ENCODE assay signal across 9 mouse cellular contexts in genomic region chr5:91961370-91961769, GRCm38 (mm10). TPM values are rescaled to one million over a fixed set of nuclear protein-coding genes. Genes with fewer than 3 reads are reported as not detected.
DNase-seq lines count a peak whose midpoint lies in the region; ATAC-seq lines count a peak whose summit lies in the region.
"Had no signal": no experiment of that assay in that cellular context is flagged by ENCODE, and none has a peak within 500 bp of the region (broad histone marks: within the 10 kb centered on the region; RNA-seq: fewer than 3 reads in every experiment).

No protein-coding gene starts in this region.

- ATAC-seq in CD4-positive, CD25-positive, alpha-beta regulatory T cell, adult 4 months, result peak; percentile 43
- ATAC-seq in forebrain, embryonic 14.5 days, result no peak
- ATAC-seq in kidney, embryonic 14.5 days (ENCODE audit: low FRiP score, low TSS enrichment), result no peak

- H3K4me1 ChIP-seq in forebrain, embryonic 14.5 days (ENCODE audit: control insufficient read depth, insufficient read depth, low read length), result peaks cover 18% of the 10 kb centered on the region
- H3K4me1 ChIP-seq in kidney, embryonic 14.5 days (ENCODE audit: control insufficient read depth, insufficient read depth, low read length), result peaks cover 15% of the 10 kb centered on the region
- peaks cover 25% of the 10 kb centered on the region for H3K4me1 ChIP-seq in midbrain, embryonic 10.5 days

- H3K4me2 ChIP-seq in forebrain, embryonic 14.5 days (ENCODE audit: low read length), result peak overlapping the region; percentile 54
- peak overlapping the region; percentile 69 for H3K4me2 ChIP-seq in kidney, embryonic 14.5 days (replicated peaks; ENCODE audit: low read depth, low read length)

- no peak overlapping the region for H3K27ac ChIP-seq in forebrain, embryonic 14.5 days (ENCODE audit: low read depth, low read length)
- peak overlapping the region; percentile 95; the same call in 1 of the 2 replicates for H3K27ac ChIP-seq in kidney, embryonic 14.5 days (ENCODE audit: low read depth, low read length)
- H3K27ac ChIP-seq in midbrain, embryonic 10.5 days (replicated peaks), result no peak overlapping the region

- H3K36me3 ChIP-seq in forebrain, embryonic 14.5 days (ENCODE audit: control insufficient read depth, insufficient read depth, low read length), result peaks cover 12% of the 10 kb centered on the region
- peaks cover 14% of the 10 kb centered on the region for H3K36me3 ChIP-seq in kidney, embryonic 14.5 days (ENCODE audit: control insufficient read depth, insufficient read depth, low read length)
- peaks cover 17% of the 10 kb centered on the region for H3K36me3 ChIP-seq in midbrain, embryonic 10.5 days

- H3K9me3 ChIP-seq in forebrain, embryonic 14.5 days (replicated peaks; ENCODE audit: control insufficient read depth, low read length), result no peaks in the 10 kb centered on the region
- no peaks in the 10 kb centered on the region for H3K9me3 ChIP-seq in kidney, embryonic 14.5 days (ENCODE audit: control insufficient read depth, low read length)
- no peaks in the 10 kb centered on the region for H3K9me3 ChIP-seq in midbrain, embryonic 10.5 days (replicated peaks)

- H3K27me3 ChIP-seq in forebrain, embryonic 14.5 days (replicated peaks; ENCODE audit: control insufficient read depth, insufficient read depth, low read length), result no peaks in the 10 kb centered on the region
- no peaks in the 10 kb centered on the region for H3K27me3 ChIP-seq in kidney, embryonic 14.5 days (ENCODE audit: control insufficient read depth, insufficient read depth, low read length)
- H3K27me3 ChIP-seq in midbrain, embryonic 10.5 days (ENCODE audit: low read depth, poor library complexity, severe bottlenecking), result no peaks in the 10 kb centered on the region

- WGBS in forebrain, embryonic 14.5 days, result 94% methylated on average over 1 of the region's 1 CpGs
- 79% methylated on average over 1 of the region's 1 CpGs for WGBS in kidney, embryonic 14.5 days
- WGBS in midbrain, embryonic 10.5 days, result 74% methylated on average over 1 of the region's 1 CpGs

- peak overlapping the region; percentile 82 for H3K9ac ChIP-seq in forebrain, embryonic 14.5 days (ENCODE audit: low read length)
- peak overlapping the region; percentile 80; the same call in 1 of the 2 replicates for H3K9ac ChIP-seq in kidney, embryonic 14.5 days (ENCODE audit: low read depth, low read length)

- peak; percentile 74 for DNase-seq in A20 (ENCODE audit: low read depth, low spot score)
- DNase-seq in forebrain, embryonic 14.5 days (ENCODE audit: low spot score), result no peak
- DNase-seq in midbrain, embryonic 10.5 days (ENCODE audit: low spot score), result no peak
- no peak for DNase-seq in embryo, embryonic 10 days (ENCODE audit: low spot score)
- DNase-seq in cerebellum, postnatal 25 days, result no peak
- no peak for DNase-seq in gastrocnemius, postnatal 25 days

- H3K4me3 ChIP-seq in forebrain, embryonic 14.5 days (ENCODE audit: low read depth, low read length), result peak overlapping the region; percentile 68
- H3K4me3 ChIP-seq in kidney, embryonic 14.5 days (ENCODE audit: low read length), result peak overlapping the region; percentile 71
- H3K4me3 ChIP-seq in midbrain, embryonic 10.5 days, result peak overlapping the region; percentile 78

RNA-seq across cellular contexts. Expression of gene Rchy1, which starts 1.5 kb away (rescaled TPM):
- 10 to 100 TPM; 81.8 to 84.6 TPM for polyA plus RNA-seq in CD4-positive, CD25-positive, alpha-beta regulatory T cell, adult 4 months (2017; shearing (Covaris generic))
- 43.5 and 43.8 TPM in 2 replicates for polyA plus RNA-seq in forebrain, embryonic 14.5 days (2014; fragmentation: Nextera tagmentation; extraction: Ambion mirVana)
- 49.9 and 56.9 TPM in 2 replicates for polyA plus RNA-seq in kidney, embryonic 14.5 days (2014; fragmentation: Nextera tagmentation; extraction: Ambion mirVana)
- polyA plus RNA-seq in midbrain, embryonic 10.5 days (2016; fragmentation: Nextera tagmentation; extraction: Ambion mirVana), result 58.0 and 64.7 TPM in 2 replicates
- 10 to 100 TPM; 23.2 to 26.9 TPM for total RNA-seq in gastrocnemius, postnatal 25 days (2021)

RNA-seq across cellular contexts. Expression of gene Odaph, which starts 25.9 kb away (rescaled TPM):
- not detected for polyA plus RNA-seq in CD4-positive, CD25-positive, alpha-beta regulatory T cell, adult 4 months (2017; shearing (Covaris generic))
- polyA plus RNA-seq in forebrain, embryonic 14.5 days (2014; fragmentation: Nextera tagmentation; extraction: Ambion mirVana), result not detected in 2 replicates
- polyA plus RNA-seq in kidney, embryonic 14.5 days (2014; fragmentation: Nextera tagmentation; extraction: Ambion mirVana), result not detected in 2 replicates
- polyA plus RNA-seq in midbrain, embryonic 10.5 days (2016; fragmentation: Nextera tagmentation; extraction: Ambion mirVana), result not detected in 2 replicates
- total RNA-seq in gastrocnemius, postnatal 25 days (2021), result not detected
- total RNA-seq: hematopoietic stem cell, adult 5-6 weeks had no signal
